Mouse (Mus musculus) embryonic facial prominence, embryonic 10.5 days (tissue): ENCODE results near the gene Gnb1. TPM values are rescaled to one million over a fixed set of nuclear protein-coding genes. Genes with fewer than 3 reads are reported as not detected.
A peak's percentile ranks its signal among the peaks of the same experiment; 100 is the strongest.

ENCODE experiments used
- DNase-seq: peaks from one replicate; pipeline ENCODE4 v3.0.0-alpha.2; 2017; ENCODE audit warnings: low spot score
- H3K27ac ChIP-seq: fragments of 300-500 bp; sonication (generic); replicated peaks from 2 replicates; pipeline ENCODE4 v1.5.1; 2016; ENCODE audit warnings: mild to moderate bottlenecking
- H3K27me3 ChIP-seq: fragments of 300-500 bp; sonication (generic); replicated peaks from 2 replicates; pipeline ENCODE4 v1.6.1; 2016; ENCODE audit warnings: low read depth, mild to moderate bottlenecking; ENCODE audit not compliant: poor library complexity, severe bottlenecking
- H3K36me3 ChIP-seq: fragments of 300-500 bp; sonication (generic); replicated peaks from 2 replicates; pipeline ENCODE4 v1.6.1; 2016; ENCODE audit warnings: mild to moderate bottlenecking, moderate library complexity
- H3K4me1 ChIP-seq: fragments of 300-500 bp; sonication (generic); 2 replicates; pipeline ENCODE4 v1.6.1; 2016
- H3K4me3 ChIP-seq: fragments of 300-500 bp; sonication (generic); 2 replicates; pipeline ENCODE4 v1.5.1; 2016; ENCODE audit warnings: mild to moderate bottlenecking, moderate library complexity
- H3K9me3 ChIP-seq: fragments of 300-500 bp; sonication (generic); 2 replicates; pipeline ENCODE4 v1.6.1; 2016; ENCODE audit warnings: mild to moderate bottlenecking
- WGBS: fragments of 180-500 bp; shearing (Covaris S2); methylation state at CpG from one replicate; pipeline ENCODE4 v1.1.7; 2016; 5-methylcytosine and 5-hydroxymethylcytosine counted together
- polyA plus RNA-seq: library from polyadenylated mRNA; unstranded; fragments of >200 nt; fragmentation: Nextera tagmentation; extraction: Ambion mirVana; gene quantifications from 2 replicates; pipeline ENCODE4 v1.2.1, GENCODE M21; 2016

Gene Gnb1
- polyA plus RNA-seq, 1 experiment from 2014 or later: 655 TPM

- H3K27ac ChIP-seq: no peak overlapping the region
- H3K4me1 ChIP-seq: peaks cover 7% of the 10 kb centered on the region; the same call in 1 of the 2 replicates
- H3K4me3 ChIP-seq: no peak overlapping the region
- H3K9me3 ChIP-seq: no peaks in the 10 kb centered on the region
- DNase-seq: no peak
- WGBS: 89% methylated on average over 8 of the region's 8 CpGs
- H3K27me3 ChIP-seq: no peaks in the 10 kb centered on the region
- peaks cover 55% of the 10 kb centered on the region for H3K36me3 ChIP-seq
Observed at GRCm38 (mm10) chr4:155575521-155575920, 84.4 kb downstream of the Gnb1 start.

GRCm38 (mm10) chr4:155577132-155577531 is 86.0 kb downstream of the Gnb1 start:
- Histone ChIP-seq H3K36me3 (peaks cover 67% of the 10 kb centered on the region), H3K4me3 (no peak overlapping the region), H3K27ac (no peak overlapping the region), H3K9me3 (no peaks in the 10 kb centered on the region), H3K4me1 (no peaks in the 10 kb centered on the region), H3K27me3 (no peaks in the 10 kb centered on the region)
- WGBS: 94% methylated on average over 9 of the region's 9 CpGs
- no peak for DNase-seq

GRCm38 (mm10) chr4:155577741-155578140 is 86.6 kb downstream of the Gnb1 start:
- no peak for DNase-seq
- Histone ChIP-seq H3K4me3 (no peak overlapping the region), H3K9me3 (no peaks in the 10 kb centered on the region), H3K27me3 (no peaks in the 10 kb centered on the region), H3K4me1 (no peaks in the 10 kb centered on the region), H3K36me3 (peaks cover 73% of the 10 kb centered on the region), H3K27ac (no peak overlapping the region)
- 89% methylated on average over 5 of the region's 5 CpGs for WGBS

- no peak overlapping the region for H3K27ac ChIP-seq
- H3K27me3 ChIP-seq: no peaks in the 10 kb centered on the region
- no peak overlapping the region for H3K4me3 ChIP-seq
- no peaks in the 10 kb centered on the region for H3K4me1 ChIP-seq
- H3K36me3 ChIP-seq: peaks cover 78% of the 10 kb centered on the region
- no peaks in the 10 kb centered on the region for H3K9me3 ChIP-seq
- 87% methylated on average over 7 of the region's 7 CpGs for WGBS
- DNase-seq: no peak
Observed at GRCm38 (mm10) chr4:155578336-155579125, 87.4 kb downstream of the Gnb1 start.

- Histone ChIP-seq H3K4me3 (no peak overlapping the region), H3K4me1 (no peaks in the 10 kb centered on the region), H3K36me3 (peaks cover 93% of the 10 kb centered on the region), H3K9me3 (no peaks in the 10 kb centered on the region), H3K27ac (no peak overlapping the region), H3K27me3 (no peaks in the 10 kb centered on the region)
- 30% methylated on average over 1 of the region's 1 CpGs for WGBS
- peak; percentile 56 for DNase-seq
Observed at GRCm38 (mm10) chr4:155580420-155580819, 89.3 kb downstream of the Gnb1 start.

GRCm38 (mm10) chr4:155582279-155582905 is 91.2 kb downstream of the Gnb1 start:
- Histone ChIP-seq H3K9me3 (no peaks in the 10 kb centered on the region), H3K27ac (no peak overlapping the region), H3K4me1 (no peaks in the 10 kb centered on the region), H3K4me3 (no peak overlapping the region), H3K27me3 (no peaks in the 10 kb centered on the region), H3K36me3 (peaks cover 93% of the 10 kb centered on the region)
- DNase-seq: no peak
- whole genome bisulfite sequencing: 93% methylated on average over 6 of the region's 6 CpGs

- no peaks in the 10 kb centered on the region for H3K27me3 ChIP-seq
- H3K9me3 ChIP-seq: no peaks in the 10 kb centered on the region
- H3K4me3 ChIP-seq: no peak overlapping the region
- WGBS: 93% methylated on average over 5 of the region's 5 CpGs
- DNase-seq: no peak
- H3K36me3 ChIP-seq: peaks cover 69% of the 10 kb centered on the region
- H3K4me1 ChIP-seq: no peaks in the 10 kb centered on the region
- no peak overlapping the region for H3K27ac ChIP-seq
Observed at GRCm38 (mm10) chr4:155589356-155589755, 98.2 kb downstream of the Gnb1 start.

- Histone ChIP-seq H3K4me3 (no peak overlapping the region), H3K36me3 (peaks cover 51% of the 10 kb centered on the region), H3K9me3 (no peaks in the 10 kb centered on the region), H3K27me3 (no peaks in the 10 kb centered on the region), H3K4me1 (no peaks in the 10 kb centered on the region), H3K27ac (no peak overlapping the region)
- 84% methylated on average over 7 of the region's 7 CpGs for WGBS
- no peak for DNase-seq
Observed at GRCm38 (mm10) chr4:155591012-155591719, 100.0 kb downstream of the Gnb1 start.

- Histone ChIP-seq H3K4me3 (no peak overlapping the region), H3K36me3 (peaks cover 25% of the 10 kb centered on the region), H3K4me1 (peaks cover 3% of the 10 kb centered on the region; the same call in 1 of the 2 replicates), H3K27ac (no peak overlapping the region), H3K27me3 (no peaks in the 10 kb centered on the region), H3K9me3 (no peaks in the 10 kb centered on the region)
- 73% methylated on average over 1 of the region's 1 CpGs for WGBS
- no peak for DNase-seq
Observed at GRCm38 (mm10) chr4:155593780-155594179, 102.6 kb downstream of the Gnb1 start.

GRCm38 (mm10) chr4:155595777-155596176 is 104.6 kb downstream of the Gnb1 start:
- no peak for DNase-seq
- Histone ChIP-seq H3K4me1 (peaks cover 7% of the 10 kb centered on the region; the same call in 1 of the 2 replicates), H3K9me3 (no peaks in the 10 kb centered on the region), H3K27me3 (no peaks in the 10 kb centered on the region), H3K27ac (no peak overlapping the region), H3K36me3 (0 out of 2 replicates have a peak, but pooled peaks cover 6% of the 10 kb centered on the region), H3K4me3 (no peak overlapping the region)
- WGBS: 88% methylated on average over 3 of the region's 3 CpGs

GRCm38 (mm10) chr4:155596606-155597005 is 105.4 kb downstream of the Gnb1 start:
- no peak overlapping the region for H3K4me3 ChIP-seq
- DNase-seq: no peak
- no peak overlapping the region for H3K27ac ChIP-seq
- 82% methylated on average over 5 of the region's 5 CpGs for WGBS
- no peaks in the 10 kb centered on the region for H3K27me3 ChIP-seq
- H3K9me3 ChIP-seq: no peaks in the 10 kb centered on the region
- H3K36me3 ChIP-seq: no peaks in the 10 kb centered on the region
- H3K4me1 ChIP-seq: peaks cover 8% of the 10 kb centered on the region; the same call in 1 of the 2 replicates

- Histone ChIP-seq H3K27me3 (no peaks in the 10 kb centered on the region), H3K27ac (no peak overlapping the region), H3K36me3 (peaks cover 10% of the 10 kb centered on the region), H3K4me3 (no peak overlapping the region), H3K9me3 (no peaks in the 10 kb centered on the region), H3K4me1 (peaks cover 24% of the 10 kb centered on the region)
- WGBS: 15% methylated on average over 20 of the region's 20 CpGs
- DNase-seq: peak; percentile 33
Observed at GRCm38 (mm10) chr4:155598536-155598935, 107.4 kb downstream of the Gnb1 start.
